Mouse (Mus musculus): ENCODE data around the gene Rdh9. TPM values are rescaled to one million over a fixed set of nuclear protein-coding genes. Genes with fewer than 3 reads are reported as not detected.

Rdh9 gene
- total RNA-seq, 4 experiments from 2014 or later, result 0.38 TPM; not detected in 3

Other genes starting within 250 kb of the Rdh9 start
- 10 to 100 TPM in 3 of 4 experiments, 1 to 10 TPM in 1; 8.3 to 16.8 (median 13.2) TPM for gene Nxph4, start 241.8 kb upstream of the Rdh9 start, total RNA-seq (2022)
- gene Lrp1, start 155.2 kb upstream of the Rdh9 start, total RNA-seq (2022), result 100 to 1,000 TPM; 212 to 271 (median 242) TPM
- gene Stat6, start 133.4 kb upstream of the Rdh9 start, total RNA-seq (2022), result 100 to 1,000 TPM in 3 of 4 experiments, 10 to 100 TPM in 1; 96.7 to 113 (median 107) TPM
- gene Nemp1, start 109.5 kb upstream of the Rdh9 start, total RNA-seq (2022), result 10 to 100 TPM in 2 of 4 experiments, 1 to 10 TPM in 2; 6.3 to 10.6 (median 9.6) TPM
- 10 to 100 TPM; 20.0 to 33.6 (median 26.8) TPM for gene Nab2, start 107.8 kb upstream of the Rdh9 start, total RNA-seq (2022)
- 10 to 100 TPM in 2 of 4 experiments, under 1 TPM in 2; 0.75 to 72.1 (median 30.0) TPM for gene Myo1a, start 71.2 kb upstream of the Rdh9 start, total RNA-seq (2022)
- gene Tac2, start 51.9 kb upstream of the Rdh9 start, total RNA-seq (2022), result not detected
- 10 to 100 TPM; 11.9 to 20.9 (median 15.8) TPM for gene Zbtb39, start 36.8 kb upstream of the Rdh9 start, total RNA-seq (2022)
- 10 to 100 TPM in 3 of 4 experiments, 1 to 10 TPM in 1; 9.8 to 13.2 (median 10.4) TPM for gene Gpr182, start 24.7 kb upstream of the Rdh9 start, total RNA-seq (2022)
- 1 to 10 TPM; 4.0 to 5.4 (median 4.4) TPM for gene Rdh1, start 16.7 kb upstream of the Rdh9 start, total RNA-seq (2022)
- 1 to 10 TPM; 4.8 to 9.8 (median 6.6) TPM for gene Rdh16f1, start 16.6 kb upstream of the Rdh9 start, total RNA-seq (2022)
- 1 to 10 TPM in 1 of 4 experiments, under 1 TPM in 3; 0.55 to 2.9 (median 0.78) TPM for gene Rdh16, start 24.8 kb downstream of the Rdh9 start, total RNA-seq (2022)
- under 1 TPM in 3 of 4 experiments, not detected in 1; 0.20 to 0.38 (median 0.24) TPM for gene Rdh19, start 73.5 kb downstream of the Rdh9 start, total RNA-seq (2022)
- not detected for gene Rdh16f2, start 90.1 kb downstream of the Rdh9 start, total RNA-seq (2022)
- under 1 TPM in 2 of 4 experiments, not detected in 2; 0.19 to 0.20 TPM for gene Rdh7, start 112.4 kb downstream of the Rdh9 start, total RNA-seq (2022)
- gene Sdr9c7, start 122.1 kb downstream of the Rdh9 start, total RNA-seq (2022), result 1 to 10 TPM in 1 of 4 experiments, under 1 TPM in 3; 0.64 to 1.6 (median 0.72) TPM
- under 1 TPM in 1 of 4 experiments, not detected in 3; 0.51 TPM for gene Hsd17b6, start 231.2 kb downstream of the Rdh9 start, total RNA-seq (2022)
- gene Prim1, start 238.8 kb downstream of the Rdh9 start, total RNA-seq (2022), result 1 to 10 TPM; 2.1 to 3.5 (median 3.0) TPM

Data from adrenal gland, adult 8-10 months (tissue).